8 mouse cellular contexts compared by ENCODE assay signal in the genomic region with DNA sequence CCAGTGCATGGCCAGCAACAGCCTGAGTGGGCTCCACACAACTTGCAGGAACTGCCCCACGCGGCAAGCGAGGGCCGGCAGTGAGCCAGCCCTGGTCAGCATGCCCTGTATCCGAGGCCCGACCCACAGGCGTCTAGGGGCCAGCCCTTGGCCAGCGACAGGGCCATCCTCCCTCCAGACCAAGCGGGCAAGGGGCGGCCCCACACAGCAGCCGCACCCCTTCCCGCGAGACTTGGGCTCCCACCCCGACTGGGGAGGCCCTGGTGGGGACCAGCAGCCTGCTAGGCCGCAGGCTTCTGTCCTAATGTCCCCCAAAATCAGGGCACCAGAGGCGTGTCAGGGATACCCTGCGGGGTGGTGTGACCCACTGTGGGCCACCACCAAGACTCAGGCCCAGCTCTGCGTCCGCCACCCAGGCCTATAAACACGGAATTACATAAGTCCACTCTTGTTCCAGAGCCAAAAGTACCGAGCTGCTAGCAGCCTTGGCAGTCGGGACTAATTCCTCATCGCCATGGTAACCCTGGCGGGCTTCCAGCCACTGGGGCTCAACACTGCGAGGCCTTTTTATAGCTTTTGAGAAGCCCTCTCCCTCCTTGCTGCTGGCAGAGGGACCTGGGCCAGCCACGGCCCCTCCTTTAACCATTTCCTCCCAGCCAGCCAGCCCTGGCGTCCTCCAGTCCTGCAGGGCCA. TPM values are rescaled to one million over a fixed set of nuclear protein-coding genes. Genes with fewer than 3 reads are reported as not detected.
DNase-seq lines count a peak whose midpoint lies in the region; ATAC-seq and TF ChIP-seq lines count a peak whose summit lies in the region.

No protein-coding gene starts in this region.

- in situ Hi-C loops in ES-E14 (cut with MboI; ENCODE audit: low sequenced_read_pairs in 2 of 2, unreplicated experiment in 2 of 2) = no loop called here

- peaks cover 4 to 21% of the 10 kb centered on the region in 2 experiments; a peak in 2 of 4 replicates for H3K4me1 ChIP-seq in ES-E14 (ENCODE audit: control insufficient read depth in 2 of 2, insufficient read depth in 2 of 2, low read length in 2 of 2, poor library complexity in 1 of 2)
- peaks cover 49% of the 10 kb centered on the region for H3K4me1 ChIP-seq in forebrain, postnatal 0 days (ENCODE audit: insufficient read depth)
- peaks cover 65% of the 10 kb centered on the region for H3K4me1 ChIP-seq in neural tube, embryonic 14.5 days (ENCODE audit: control insufficient read depth, insufficient read depth, low read length)

- H3K36me3 ChIP-seq in ES-E14 (ENCODE audit: control insufficient read depth, insufficient read depth, low read length, poor library complexity, severe bottlenecking) = no peaks in the 10 kb centered on the region
- H3K36me3 ChIP-seq in forebrain, postnatal 0 days (ENCODE audit: insufficient read depth) = no peaks in the 10 kb centered on the region
- no peaks in the 10 kb centered on the region for H3K36me3 ChIP-seq in neural tube, embryonic 14.5 days (ENCODE audit: control insufficient read depth, insufficient read depth, low read length)

- WGBS in forebrain, postnatal 0 days = 2% methylated on average over 27 of the region's 27 CpGs
- WGBS in neural tube, embryonic 14.5 days = 6% methylated on average over 27 of the region's 27 CpGs

- H3K27ac ChIP-seq in ES-E14 (ENCODE audit: insufficient read depth, low read depth, low read length, poor library complexity, severe bottlenecking) = no peak overlapping the region
- H3K27ac ChIP-seq in forebrain, postnatal 0 days (ENCODE audit: low read depth, low read length) = peak overlapping the region; percentile 94
- peak overlapping the region; percentile 96 for H3K27ac ChIP-seq in layer of hippocampus, adult 2 months
- peak overlapping the region; percentile 96 for H3K27ac ChIP-seq in neural tube, embryonic 14.5 days (ENCODE audit: low read depth, low read length)

- H3K4me2 ChIP-seq in forebrain, postnatal 0 days (ENCODE audit: low read depth) = peak overlapping the region; percentile 48
- peak overlapping the region; percentile 42 for H3K4me2 ChIP-seq in neural tube, embryonic 14.5 days (ENCODE audit: low read depth, low read length)

- no peak overlapping the region; the same call in 1 of the 2 replicates for H3K9ac ChIP-seq in ES-E14 (ENCODE audit: insufficient read depth, low read depth, low read length, poor library complexity, severe bottlenecking)
- peak overlapping the region; percentile 51 for H3K9ac ChIP-seq in forebrain, postnatal 0 days
- H3K9ac ChIP-seq in neural tube, embryonic 14.5 days (replicated peaks; ENCODE audit: low read depth, low read length) = peak overlapping the region; percentile 44

- intact Hi-C loops in heart, postnatal 36 days (cut with DNase I) = loop anchor here (1.0 to 2.0 kb wide), 2 partner anchors 34 to 37 kb away; no protein-coding TSS in a partner anchor

- H3K4me3 ChIP-seq in ES-E14 (ENCODE audit: insufficient read depth in 1 of 2, low read depth in 1 of 2, low read length in 2 of 2, poor library complexity in 1 of 2, severe bottlenecking in 1 of 2) = peak overlapping the region; percentile 14 to 23; a peak in 2 of 4 replicates
- H3K4me3 ChIP-seq in forebrain, postnatal 0 days (ENCODE audit: low read depth, low read length) = peak overlapping the region; percentile 17; the same call in 1 of the 2 replicates
- H3K4me3 ChIP-seq in layer of hippocampus, adult 2 months = peak overlapping the region; percentile 56
- peak overlapping the region; percentile 15 for H3K4me3 ChIP-seq in neural tube, embryonic 14.5 days (ENCODE audit: low read depth, low read length)

- TF ChIP-seq CTCF in forebrain, postnatal 0 days (IDR thresholded peaks at IDR 0.05; ENCODE audit: low read depth) = no peak
- TF ChIP-seq CTCF in layer of hippocampus, adult 2 months (conservative IDR thresholded peaks at IDR 0.05) = no peak

- ATAC-seq in forebrain, postnatal 0 days = peak; percentile 87
- peak; percentile 82 for ATAC-seq in neural tube, embryonic 14.5 days (ENCODE audit: low read depth)

- no peak for DNase-seq in ES-E14 (ENCODE audit: low read depth, low spot score)
- peak; percentile 99 for DNase-seq in cerebellum, adult 18-20 months
- DNase-seq in forebrain, postnatal 0 days = peak; percentile 98
- DNase-seq in heart, postnatal 36 days = peak; percentile 99 to 100
- peak; percentile 99 for DNase-seq in layer of hippocampus, adult 2 months (ENCODE audit: low spot score in 2 of 2)
- peak; percentile 99 for DNase-seq in lung, adult 18-20 months
- peak; percentile 91 for DNase-seq in testis, postnatal 14 days (ENCODE audit: low spot score)

- H3K9me3 ChIP-seq in ES-E14 (ENCODE audit: control insufficient read depth, insufficient read depth, low read depth, low read length) = no peaks in the 10 kb centered on the region
- H3K9me3 ChIP-seq in forebrain, postnatal 0 days (ENCODE audit: low read length) = no peaks in the 10 kb centered on the region
- H3K9me3 ChIP-seq in neural tube, embryonic 14.5 days (ENCODE audit: control insufficient read depth, low read length) = no peaks in the 10 kb centered on the region

- no peaks in the 10 kb centered on the region for H3K27me3 ChIP-seq in forebrain, postnatal 0 days (ENCODE audit: insufficient read depth, low read length)
- no peaks in the 10 kb centered on the region for H3K27me3 ChIP-seq in neural tube, embryonic 14.5 days (ENCODE audit: control insufficient read depth, insufficient read depth, low read length)

TF ChIP-seq in ES-E14, 5 proteins besides CTCF, POLR2A, EP300 and RAD21:
- TF ChIP-seq CHD2 (IDR thresholded peaks at IDR 0.05; ENCODE audit: low read depth, low read length) (peak; percentile 38; the same call in 1 of the 2 replicates), ZNF384 (IDR thresholded peaks at IDR 0.05; ENCODE audit: low read depth, low read length) (no peak)

RNA-seq across cellular contexts. Expression of a gene that starts 38.0 kb away (rescaled TPM):
- 19.8 and 19.9 TPM in 2 replicates for total RNA-seq in ES-E14 (2012; rRNA removed)
- total RNA-seq in forebrain, postnatal 0 days (2014; rRNA removed) = 12.7 and 13.4 TPM in 2 replicates
- polyA plus RNA-seq in forebrain, postnatal 0 days (2015; fragmentation: Nextera tagmentation; extraction: Ambion mirVana) = 11.6 and 16.8 TPM in 2 replicates
- 10 to 100 TPM; 70.5 to 74.8 TPM for total RNA-seq in heart, postnatal 36 days (2021)
- total RNA-seq in layer of hippocampus, adult 2 months (2021) = 100 to 1,000 TPM; 285 to 307 TPM
- 29.1 and 32.8 TPM in 2 replicates for polyA plus RNA-seq in neural tube, embryonic 14.5 days (2014; fragmentation: Nextera tagmentation; extraction: Ambion mirVana)
